Mouse (Mus musculus) lung, postnatal 0 days (tissue): ENCODE data around the gene Runx3. TPM values are rescaled to one million over a fixed set of nuclear protein-coding genes. Genes with fewer than 3 reads are reported as not detected.

Experiments used
- ATAC-seq: fragments of 200-750 bp; cut with Nextera tagmentation; 2 replicates; pipeline ENCODE4 v1.8.0; 2017; ENCODE audit warnings: moderate library complexity
- DNase-seq: peaks from one replicate; pipeline ENCODE4 v3.0.0-alpha.2; 2016; ENCODE audit warnings: low spot score
- H3K27ac ChIP-seq: fragments of 300-500 bp; sonication (generic); 2 replicates; pipeline ENCODE4 v1.5.1; 2014; ENCODE audit warnings: antibody characterized with exemption, mild to moderate bottlenecking, low read length, mixed read lengths
- H3K27me3 ChIP-seq: fragments of 300-500 bp; sonication (generic); replicated peaks from 2 replicates; pipeline ENCODE4 v1.6.1; 2014; ENCODE audit warnings: low read length, mixed read lengths; ENCODE audit not compliant: insufficient read depth
- H3K36me3 ChIP-seq: fragments of 300-500 bp; sonication (generic); 2 replicates; pipeline ENCODE4 v1.6.1; 2014; ENCODE audit warnings: low read length, mixed read lengths; ENCODE audit not compliant: insufficient read depth
- H3K4me1 ChIP-seq: fragments of 300-500 bp; sonication (generic); 2 replicates; pipeline ENCODE4 v1.6.1; 2014; ENCODE audit warnings: antibody characterized with exemption, low read depth, low read length, mixed read lengths; ENCODE audit not compliant: insufficient read depth
- H3K4me2 ChIP-seq: fragments of 300-500 bp; sonication (generic); replicated peaks from 2 replicates; pipeline ENCODE4 v1.6.1; 2014; ENCODE audit warnings: low read depth, mild to moderate bottlenecking, low read length, moderate library complexity, mixed read lengths
- H3K4me3 ChIP-seq: fragments of 300-500 bp; sonication (generic); 2 replicates; pipeline ENCODE4 v1.5.1; 2014; ENCODE audit warnings: low read depth, low read length
- H3K9ac ChIP-seq: fragments of 300-500 bp; sonication (generic); replicated peaks from 2 replicates; pipeline ENCODE4 v1.6.1; 2014; ENCODE audit warnings: low read depth, mild to moderate bottlenecking
- H3K9me3 ChIP-seq: fragments of 300-500 bp; sonication (generic); 2 replicates; pipeline ENCODE4 v1.6.1; 2016; ENCODE audit warnings: low read length, mixed read lengths
- CTCF ChIP-seq: IDR thresholded peaks from 2 replicates; pipeline ENCODE4 v1.5.1; 2016; ENCODE audit warnings: antibody characterized with exemption, mild to moderate bottlenecking
- EP300 ChIP-seq: IDR thresholded peaks from 2 replicates; pipeline ENCODE4 v1.6.1; 2016; ENCODE audit warnings: antibody characterized with exemption, mild to moderate bottlenecking, control low read depth
- WGBS: fragments of 180-500 bp; shearing (Covaris S2); extraction: QIAGEN DNeasy Blood & Tissue Kit; methylation state at CpG from one replicate; pipeline ENCODE4 v1.1.7; 2014; 5-methylcytosine and 5-hydroxymethylcytosine counted together
- polyA plus RNA-seq: library from polyadenylated mRNA; unstranded; fragments of >200 nt; fragmentation: Nextera tagmentation; extraction: Ambion mirVana; gene quantifications from 2 replicates; pipeline ENCODE4 v1.2.1, GENCODE M21; 2015

The Runx3 gene
- polyA plus RNA-seq = 0.13 and 0.18 TPM in 2 replicates

DNA sequence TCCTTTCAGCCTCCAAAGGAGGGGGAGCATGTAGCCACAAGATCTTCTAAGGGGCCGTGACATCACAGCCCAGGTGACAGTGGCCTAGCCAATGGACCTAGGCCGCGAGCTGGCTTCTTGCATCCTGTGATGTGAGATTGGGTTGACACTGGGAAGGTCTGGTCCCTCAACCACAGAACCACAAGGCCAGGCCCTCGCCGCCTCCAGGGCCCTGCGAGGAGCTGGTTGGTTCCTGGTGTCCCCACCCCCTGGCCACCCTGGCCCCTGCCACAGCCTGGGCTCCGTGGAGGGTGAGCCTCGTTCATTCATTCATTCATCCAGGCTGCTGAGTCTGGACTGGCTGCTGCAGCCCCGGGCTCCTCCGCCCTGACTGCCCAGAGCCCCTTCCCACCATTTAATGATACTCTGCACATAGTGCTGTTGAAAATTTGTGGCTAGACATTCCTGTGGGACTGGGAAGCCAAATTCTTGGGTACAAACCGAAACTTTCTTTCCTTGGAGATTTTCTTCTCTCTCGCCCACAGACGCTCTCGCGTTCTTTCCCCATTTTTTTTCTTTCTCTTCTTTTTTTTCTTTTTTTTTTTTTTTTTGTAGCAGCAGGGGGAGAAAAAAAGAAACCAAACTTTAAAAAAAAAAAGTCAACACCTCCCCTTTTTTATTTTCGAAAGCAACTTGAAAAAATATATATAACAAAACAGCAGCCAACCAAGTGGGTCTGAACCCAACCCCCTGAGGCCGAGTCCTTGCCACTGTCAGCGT, at the start of gene Runx3:
Gene Runx3 (plus strand): TSS at position 311 of the 759 bp plus-strand sequence.
- Histone ChIP-seq H3K4me3 (no peak within 1 kb of the TSS), H3K4me1 (no peaks in the 10 kb centered on the region), H3K4me2 (no peak within 1 kb of the TSS), H3K9me3 (no peaks in the 10 kb centered on the region), H3K27me3 (no peaks in the 10 kb centered on the region), H3K27ac (no peak within 1 kb of the TSS), H3K9ac (no peak within 1 kb of the TSS), H3K36me3 (no peaks in the 10 kb centered on the region)
- WGBS = 81% methylated on average over 18 of the region's 18 CpGs
- DNase-seq = no peak
- no peak for TF ChIP-seq EP300
- TF ChIP-seq CTCF = no peak
- ATAC-seq = no peak

GRCm38 (mm10) chr4:135072671-135073070, 47.8 kb upstream of the Runx3 start:
- Histone ChIP-seq H3K4me1 (no peaks in the 10 kb centered on the region), H3K9me3 (no peaks in the 10 kb centered on the region), H3K27me3 (no peaks in the 10 kb centered on the region), H3K4me3 (no peak overlapping the region), H3K36me3 (no peaks in the 10 kb centered on the region), H3K27ac (no peak overlapping the region), H3K4me2 (no peak overlapping the region), H3K9ac (no peak overlapping the region)
- TF ChIP-seq EP300 (no peak), CTCF (no peak)
- WGBS = 75% methylated on average over 6 of the region's 6 CpGs
- ATAC-seq (no peak), DNase-seq (no peak)

- no peak for TF ChIP-seq EP300
- TF ChIP-seq CTCF = no peak
- ATAC-seq (no peak), DNase-seq (no peak)
- Histone ChIP-seq H3K4me3 (no peak overlapping the region), H3K36me3 (no peaks in the 10 kb centered on the region), H3K4me2 (no peak overlapping the region), H3K4me1 (no peaks in the 10 kb centered on the region), H3K27ac (no peak overlapping the region), H3K27me3 (no peaks in the 10 kb centered on the region), H3K9ac (no peak overlapping the region), H3K9me3 (no peaks in the 10 kb centered on the region)
- WGBS = 68% methylated on average over 10 of the region's 10 CpGs
Measured at GRCm38 (mm10) chr4:135073523-135073922, 46.9 kb upstream of the Runx3 start.

- no peaks in the 10 kb centered on the region for H3K27me3 ChIP-seq
- H3K27ac ChIP-seq = no peak overlapping the region
- H3K4me2 ChIP-seq = no peak overlapping the region
- H3K9ac ChIP-seq = no peak overlapping the region
- no peaks in the 10 kb centered on the region for H3K36me3 ChIP-seq
- DNase-seq = no peak
- no peak for TF ChIP-seq CTCF
- TF ChIP-seq EP300 = no peak
- 54% methylated on average over 4 of the region's 4 CpGs for WGBS
- ATAC-seq = no peak
- no peaks in the 10 kb centered on the region for H3K9me3 ChIP-seq
- H3K4me3 ChIP-seq = no peak overlapping the region
- H3K4me1 ChIP-seq = no peaks in the 10 kb centered on the region
Measured at GRCm38 (mm10) chr4:135074646-135075045, 45.8 kb upstream of the Runx3 start.

DNA sequence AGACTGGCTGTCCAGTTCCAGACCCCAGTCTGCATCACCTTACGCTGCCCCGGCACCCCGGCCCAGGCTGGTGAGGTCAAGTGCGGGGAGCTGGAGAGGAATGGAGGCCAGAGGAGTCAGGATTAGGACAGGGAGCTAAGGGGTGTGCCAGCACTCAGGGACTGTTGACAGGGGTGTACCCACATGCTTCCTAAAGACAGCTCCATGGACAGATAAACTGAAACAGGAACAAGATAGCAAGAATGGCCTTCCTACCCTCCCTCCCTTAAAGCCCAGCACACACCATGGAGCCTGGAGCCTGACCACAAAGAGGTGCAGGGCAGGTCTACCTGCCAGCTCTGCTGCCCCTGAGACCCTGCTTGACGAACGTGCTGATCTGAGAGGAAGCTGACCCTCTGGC, 45.1 kb upstream of the Runx3 start:
- no peaks in the 10 kb centered on the region for H3K27me3 ChIP-seq
- H3K4me3 ChIP-seq = no peak overlapping the region
- H3K9me3 ChIP-seq = no peaks in the 10 kb centered on the region
- H3K27ac ChIP-seq = no peak overlapping the region
- no peak overlapping the region for H3K4me2 ChIP-seq
- DNase-seq (no peak), ATAC-seq (no peak)
- no peak for TF ChIP-seq CTCF
- no peak for TF ChIP-seq EP300
- no peaks in the 10 kb centered on the region for H3K4me1 ChIP-seq
- H3K36me3 ChIP-seq = no peaks in the 10 kb centered on the region
- no peak overlapping the region for H3K9ac ChIP-seq
- 89% methylated on average over 6 of the region's 6 CpGs for WGBS

DNA sequence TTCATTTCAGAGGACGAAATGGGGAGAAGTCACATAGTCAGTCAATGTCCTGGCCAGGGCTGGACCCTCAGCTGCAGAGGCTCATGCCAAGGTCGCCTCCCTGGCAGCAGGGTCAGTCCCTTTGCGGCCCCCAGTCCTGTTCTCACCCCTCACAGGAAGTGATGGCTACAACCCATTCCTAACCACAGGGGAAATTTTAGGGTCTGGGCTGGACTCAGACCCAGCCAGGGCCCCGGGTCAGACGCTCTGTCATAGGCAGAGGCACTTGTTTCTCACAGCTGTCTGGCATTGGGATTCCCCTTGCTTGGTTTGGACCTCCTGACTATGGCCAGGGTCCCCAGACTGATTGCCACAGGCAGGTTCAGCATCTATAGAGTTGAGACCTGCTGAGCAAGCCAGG, 43.8 kb upstream of the Runx3 start:
- Histone ChIP-seq H3K4me1 (no peaks in the 10 kb centered on the region), H3K27me3 (no peaks in the 10 kb centered on the region), H3K4me2 (no peak overlapping the region), H3K4me3 (no peak overlapping the region), H3K9me3 (no peaks in the 10 kb centered on the region), H3K27ac (no peak overlapping the region), H3K9ac (no peak overlapping the region), H3K36me3 (no peaks in the 10 kb centered on the region)
- DNase-seq (no peak), ATAC-seq (no peak)
- TF ChIP-seq CTCF (no peak), EP300 (no peak)
- WGBS = 71% methylated on average over 5 of the region's 5 CpGs
